Mouse (Mus musculus): Measurements from ENCODE around the gene Lyz1.

- TF ChIP-seq CTCF (IDR thresholded peaks at IDR 0.05; ENCODE audit: low read depth) (no peak), EP300 (optimal IDR thresholded peaks at IDR 0.05) (no peak)
Observed at GRCm38 (mm10) chr10:117290046-117290870, 2.4 kb downstream of the Lyz1 start.
